Mouse (Mus musculus) MEL (cell line): ENCODE results near the gene Grm7. TPM values are rescaled to one million over a fixed set of nuclear protein-coding genes. Genes with fewer than 3 reads are reported as not detected.

Experiments
- DNase-seq: peaks from one replicate; pipeline ENCODE4 v3.0.0; 2011; ENCODE audit warnings: low read depth, low spot score
- H3K27ac ChIP-seq: 2 replicates; pipeline ENCODE4 v1.5.1; 2012; ENCODE audit warnings: low read depth, mild to moderate bottlenecking, control low read depth, low read length, moderate library complexity; ENCODE audit not compliant: control insufficient read depth
- H3K27me3 ChIP-seq, 2 experiments: fragments of 150-350 bp in 1 of 2; sonication (generic) in 1 of 2; 2 replicates each; pipeline ENCODE4 v1.6.1; 2012; ENCODE audit warnings: low read length in 2 of 2, mild to moderate bottlenecking in 2 of 2, improper control_type of control experiment in 1 of 2, moderate library complexity in 1 of 2; ENCODE audit not compliant: insufficient read depth in 2 of 2, control insufficient read depth in 1 of 2
- H3K36me3 ChIP-seq, 2 experiments: 2 replicates each; pipeline ENCODE4 v1.6.1; 2012 to 2014; ENCODE audit warnings: low read length in 2 of 2, improper control_type of control experiment in 1 of 2, inconsistent platforms in 1 of 2, mild to moderate bottlenecking in 1 of 2; ENCODE audit not compliant: insufficient read depth in 2 of 2, control insufficient read depth in 1 of 2
- H3K4me1 ChIP-seq, 2 experiments: fragments of 150-350 bp in 1 of 2; sonication (generic) in 1 of 2; 2 replicates each; pipeline ENCODE4 v1.6.1; 2012; ENCODE audit warnings: low read length in 2 of 2, improper control_type of control experiment in 1 of 2, mild to moderate bottlenecking in 1 of 2; ENCODE audit not compliant: insufficient read depth in 2 of 2, control insufficient read depth in 1 of 2
- H3K4me3 ChIP-seq, 2 experiments: fragments of 150-350 bp in 1 of 2; sonication (generic) in 1 of 2; 2 replicates each; pipeline ENCODE4 v1.5.1; 2012; ENCODE audit warnings: low read depth in 2 of 2, low read length in 2 of 2, mild to moderate bottlenecking in 2 of 2, moderate library complexity in 2 of 2, control low read depth in 1 of 2, improper control_type of control experiment in 1 of 2; ENCODE audit not compliant: control insufficient read depth in 1 of 2, insufficient read depth in 1 of 2
- H3K79me2 ChIP-seq: 2 replicates; pipeline ENCODE4 v1.6.1; 2012; ENCODE audit warnings: mild to moderate bottlenecking, low read length, moderate library complexity; ENCODE audit not compliant: control insufficient read depth, poor library complexity, insufficient read depth
- H3K9ac ChIP-seq: 2 replicates; pipeline ENCODE4 v1.6.1; 2012; ENCODE audit warnings: low read depth, mild to moderate bottlenecking, control low read depth, low read length, moderate library complexity; ENCODE audit not compliant: control insufficient read depth, poor library complexity, severe bottlenecking
- H3K9me3 ChIP-seq: fragments of 150-350 bp; sonication (generic); replicated peaks from 2 replicates; pipeline ENCODE4 v1.6.1; 2012; ENCODE audit warnings: mild to moderate bottlenecking, low read length, improper control_type of control experiment, moderate library complexity; ENCODE audit not compliant: insufficient read depth
- BHLHE40 ChIP-seq: IDR thresholded peaks from 2 replicates; pipeline ENCODE4 v1.6.1; 2012; ENCODE audit warnings: low read depth, mild to moderate bottlenecking, inconsistent platforms, low read length, improper control_type of control experiment, borderline replicate concordance
- CHD1 ChIP-seq: IDR thresholded peaks from 2 replicates; pipeline ENCODE4 v1.6.1; 2012; ENCODE audit warnings: low read depth, mild to moderate bottlenecking, inconsistent platforms, low read length, improper control_type of control experiment
- CTCF ChIP-seq, 3 experiments: IDR thresholded peaks in 2 of 3; conservative IDR thresholded peaks in 1 of 3; 2 replicates each; pipeline ENCODE4 v1.5.1; 2011 to 2012; ENCODE audit warnings: low read length in 3 of 3, low read depth in 2 of 3, mild to moderate bottlenecking in 2 of 3, improper control_type of control experiment in 1 of 3, inconsistent platforms in 1 of 3, mixed read lengths in 1 of 3, moderate library complexity in 1 of 3; ENCODE audit not compliant: control insufficient read depth in 1 of 3, insufficient read depth in 1 of 3, poor library complexity in 1 of 3, severe bottlenecking in 1 of 3
- E2F4 ChIP-seq: IDR thresholded peaks from 2 replicates; pipeline ENCODE4 v1.6.1; 2011; ENCODE audit warnings: low read depth, low read length, improper control_type of control experiment, borderline replicate concordance
- EP300 ChIP-seq, 2 experiments: IDR thresholded peaks; 2 replicates each; pipeline ENCODE4 v1.6.1; 2011; ENCODE audit warnings: improper control_type of control experiment in 2 of 2, low read length in 2 of 2, low read depth in 1 of 2, mild to moderate bottlenecking in 1 of 2
- ETS1 ChIP-seq: IDR thresholded peaks from 2 replicates; pipeline ENCODE4 v1.6.1; 2012; ENCODE audit warnings: low read depth, mild to moderate bottlenecking, inconsistent platforms, low read length, improper control_type of control experiment, moderate library complexity
- GABPA ChIP-seq: IDR thresholded peaks from 2 replicates; pipeline ENCODE4 v1.6.1; 2012; ENCODE audit warnings: low read depth, mild to moderate bottlenecking, inconsistent platforms, low read length, improper control_type of control experiment, moderate library complexity
- GATA1 ChIP-seq: IDR thresholded peaks from 2 replicates; pipeline ENCODE4 v1.6.1; 2011; ENCODE audit warnings: low read depth, low read length, improper control_type of control experiment
- HCFC1 ChIP-seq: IDR thresholded peaks from 2 replicates; pipeline ENCODE4 v1.6.1; 2012; ENCODE audit warnings: low read depth, mild to moderate bottlenecking, inconsistent platforms, low read length, improper control_type of control experiment, moderate library complexity
- JUND ChIP-seq: IDR thresholded peaks from 2 replicates; pipeline ENCODE4 v1.6.1; 2011; ENCODE audit warnings: low read depth, mild to moderate bottlenecking, improper control_type of control experiment, low read length
- KAT2A ChIP-seq: conservative IDR thresholded peaks from 2 replicates; pipeline ENCODE4 v1.6.1; 2012; ENCODE audit warnings: low read depth, low read length, improper control_type of control experiment, inconsistent platforms
- MAFK ChIP-seq: IDR thresholded peaks from 2 replicates; pipeline ENCODE4 v1.6.1; 2011; ENCODE audit warnings: low read depth, mild to moderate bottlenecking, low read length, improper control_type of control experiment, borderline replicate concordance
- MAX ChIP-seq: IDR thresholded peaks from 2 replicates; pipeline ENCODE4 v1.6.1; 2011; ENCODE audit warnings: low read length, improper control_type of control experiment
- MYB ChIP-seq: IDR thresholded peaks from 2 replicates; pipeline ENCODE4 v1.6.1; 2011; ENCODE audit warnings: mild to moderate bottlenecking, low read depth, low read length, improper control_type of control experiment
- NELFE ChIP-seq: IDR thresholded peaks from 2 replicates; pipeline ENCODE4 v1.6.1; 2011; ENCODE audit warnings: low read depth, low read length, improper control_type of control experiment
- NRF1 ChIP-seq: IDR thresholded peaks from 2 replicates; pipeline ENCODE4 v1.6.1; 2014; ENCODE audit warnings: low read depth, mild to moderate bottlenecking, inconsistent platforms, low read length, improper control_type of control experiment, moderate library complexity; ENCODE audit not compliant: poor library complexity, insufficient read depth, severe bottlenecking
- POLR2A ChIP-seq, 2 experiments: IDR thresholded peaks; 2 replicates each; pipeline ENCODE4 v1.6.1; 2011 to 2012; ENCODE audit warnings: low read length in 2 of 2, mild to moderate bottlenecking in 2 of 2, control low read depth in 1 of 2, improper control_type of control experiment in 1 of 2, low read depth in 1 of 2, moderate library complexity in 1 of 2; ENCODE audit not compliant: control insufficient read depth in 1 of 2, insufficient read depth in 1 of 2, poor library complexity in 1 of 2
- POLR2AphosphoS2 ChIP-seq: IDR thresholded peaks from 2 replicates; pipeline ENCODE4 v1.6.1; 2011; ENCODE audit warnings: low read length, improper control_type of control experiment
- RCOR1 ChIP-seq: IDR thresholded peaks from 2 replicates; pipeline ENCODE4 v1.6.1; 2012; ENCODE audit warnings: low read depth, mild to moderate bottlenecking, inconsistent platforms, low read length, improper control_type of control experiment
- SIN3A ChIP-seq: IDR thresholded peaks from 2 replicates; pipeline ENCODE4 v1.6.1; 2012; ENCODE audit warnings: low read length, improper control_type of control experiment, inconsistent platforms
- SMC3 ChIP-seq: IDR thresholded peaks from 2 replicates; pipeline ENCODE4 v1.6.1; 2011; ENCODE audit warnings: low read depth, low read length, improper control_type of control experiment
- TAL1 ChIP-seq: IDR thresholded peaks from 2 replicates; pipeline ENCODE4 v1.6.1; 2012; ENCODE audit warnings: mild to moderate bottlenecking, inconsistent platforms, low read length, moderate library complexity, mixed read lengths
- TBP ChIP-seq: IDR thresholded peaks from 2 replicates; pipeline ENCODE4 v1.8.0; 2011; ENCODE audit warnings: low read depth, low read length, improper control_type of control experiment
- USF2 ChIP-seq, 2 experiments: IDR thresholded peaks; 2 replicates each; pipeline ENCODE4 v1.6.1; 2011 to 2012; ENCODE audit warnings: improper control_type of control experiment in 2 of 2, low read length in 2 of 2, borderline replicate concordance in 1 of 2, inconsistent platforms in 1 of 2, low read depth in 1 of 2, mild to moderate bottlenecking in 1 of 2; ENCODE audit not compliant: insufficient read depth in 1 of 2
- ZC3H11A ChIP-seq: IDR thresholded peaks from 2 replicates; pipeline ENCODE4 v1.6.1; 2012; ENCODE audit warnings: low read depth, mild to moderate bottlenecking, inconsistent platforms, low read length, improper control_type of control experiment
- polyA plus RNA-seq, 2 experiments: library from polyadenylated mRNA; stranded (reverse) in 1 of 2; unstranded in 1 of 2; fragments of >175 nt in 1 of 2; fragments of >200 nt in 1 of 2; gene quantifications; 2 replicates each; pipeline versions ENCODE4 v1.2.1 to v1.2.4; 2012; ENCODE audit warnings: low replicate concordance in 2 of 2, low read depth in 1 of 2; ENCODE audit not compliant: insufficient read length in 2 of 2, insufficient read depth in 1 of 2, missing spikeins in 1 of 2
- total RNA-seq: library from RNA; depleted of rRNA; stranded (reverse); fragments of 300-350 nt; gene quantifications from 2 replicates; pipeline ENCODE4 v1.2.3, GENCODE M21; 2012

The Grm7 gene
- total and polyA plus RNA-seq, 3 experiments: not detected

DNA sequence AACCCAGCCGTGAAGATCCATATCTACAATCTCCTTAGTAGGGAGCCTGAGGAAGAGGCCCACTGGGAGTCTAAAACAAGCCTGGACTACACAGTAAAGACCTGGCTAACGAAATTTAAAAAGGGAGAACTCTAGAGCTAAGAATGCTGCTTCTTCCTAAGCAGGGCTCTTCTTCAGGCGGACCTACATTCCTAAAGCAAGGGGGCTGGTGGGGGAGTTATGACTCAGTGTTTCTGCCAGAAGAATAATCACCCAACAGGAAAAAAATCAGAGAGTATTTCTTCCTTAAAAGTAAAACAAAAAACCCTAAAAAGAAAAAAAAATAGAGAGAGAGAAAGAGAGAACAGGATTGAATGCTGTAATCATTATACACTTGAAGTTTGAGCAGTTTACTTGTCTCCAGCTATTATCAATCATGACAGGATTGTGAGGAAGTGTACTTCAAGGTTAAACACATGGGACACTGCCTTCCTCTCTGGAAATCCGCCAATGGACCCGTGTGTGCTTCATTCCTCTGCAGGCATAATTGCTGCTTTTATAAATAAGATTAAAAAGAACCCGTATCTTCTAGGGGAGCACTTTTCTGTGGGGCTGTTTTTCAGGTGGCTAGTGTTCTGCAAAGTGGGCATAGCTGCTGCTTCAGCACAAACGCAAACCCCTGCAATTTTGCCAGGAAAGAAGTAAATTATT lies 98.7 kb downstream of the Grm7 start:
- Histone ChIP-seq H3K27me3 (no peaks in the 10 kb centered on the region), H3K9me3 (no peaks in the 10 kb centered on the region), H3K4me3 (no peak overlapping the region)
- no peak for TF ChIP-seq CTCF (IDR thresholded peaks at IDR 0.05 in 2 of 3, conservative IDR thresholded peaks at IDR 0.05 in 1 of 3; ENCODE audit: control insufficient read depth in 1 of 3, insufficient read depth in 1 of 3, low read depth in 2 of 3, low read length in 3 of 3, poor library complexity in 1 of 3, severe bottlenecking in 1 of 3)
- TF ChIP-seq, all 39 proteins: peak for 0
- H3K9ac ChIP-seq: no peak overlapping the region
- H3K36me3 ChIP-seq: no peaks in the 10 kb centered on the region
- H3K27ac ChIP-seq: no peak overlapping the region
- no peak for DNase-seq
- H3K79me2 ChIP-seq: no peaks in the 10 kb centered on the region
- no peaks in the 10 kb centered on the region for H3K4me1 ChIP-seq

DNA sequence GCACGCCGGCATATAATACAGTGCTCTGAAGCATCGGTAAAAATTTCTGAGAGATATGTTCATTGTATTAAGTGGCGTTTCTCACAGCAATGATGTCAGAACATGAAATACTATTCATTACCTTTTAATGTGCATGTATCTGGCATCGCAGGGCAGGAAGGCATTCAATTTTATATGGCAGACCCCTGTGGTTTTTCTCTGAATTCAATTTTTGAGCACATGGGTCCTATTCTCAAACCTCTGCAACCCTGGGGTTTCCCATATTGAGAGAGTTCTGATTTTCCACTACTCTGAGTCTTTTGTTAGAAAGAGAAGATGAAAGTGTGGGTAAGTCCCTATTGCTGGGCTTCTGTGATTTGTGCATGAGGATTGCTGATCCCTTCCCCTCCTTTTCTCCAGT lies 110.5 kb downstream of the Grm7 start:
- no peaks in the 10 kb centered on the region for H3K36me3 ChIP-seq
- DNase-seq: no peak

DNA sequence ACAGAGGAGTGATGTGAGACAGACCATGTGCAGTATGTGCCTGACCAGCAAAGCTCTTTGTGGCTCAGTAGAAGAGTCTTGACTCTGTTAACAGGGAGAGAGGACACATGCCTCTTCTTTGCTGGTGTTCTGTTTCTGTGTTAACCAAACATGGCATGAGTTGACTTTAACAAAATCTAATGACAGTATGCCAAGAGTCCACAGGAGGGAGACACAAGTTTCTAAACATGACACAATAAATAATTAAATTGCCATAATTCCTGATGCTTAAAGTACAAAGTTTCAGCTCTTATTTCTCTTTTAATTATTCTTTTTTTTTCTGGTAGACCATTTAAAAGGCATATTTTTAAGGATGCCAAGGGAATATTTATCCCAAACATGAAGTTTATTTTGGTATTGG lies 124.2 kb downstream of the Grm7 start:
- no peak overlapping the region for H3K9ac ChIP-seq

More for the DNA sequence above, 110.5 kb downstream of the Grm7 start:
- no peak for TF ChIP-seq RCOR1
- TF ChIP-seq POLR2A (IDR thresholded peaks at IDR 0.05; ENCODE audit: control insufficient read depth in 1 of 2, insufficient read depth in 1 of 2, low read depth in 1 of 2, low read length in 2 of 2, poor library complexity in 1 of 2): no peak
- no peak for TF ChIP-seq CHD1
- no peak for TF ChIP-seq NRF1
- TF ChIP-seq SIN3A: no peak
- no peak for TF ChIP-seq NELFE
- TF ChIP-seq SMC3: no peak
- no peak for TF ChIP-seq JUND
- no peak for TF ChIP-seq HCFC1
- no peak for TF ChIP-seq EP300 (IDR thresholded peaks at IDR 0.05; ENCODE audit: low read depth in 1 of 2, low read length in 2 of 2)
- no peak for TF ChIP-seq MYB
- no peak for TF ChIP-seq GABPA
- TF ChIP-seq MAX: no peak
- no peaks in the 10 kb centered on the region for H3K79me2 ChIP-seq
- no peak overlapping the region for H3K9ac ChIP-seq
- H3K27ac ChIP-seq: no peak overlapping the region
- H3K4me3 ChIP-seq: no peak overlapping the region
- H3K4me1 ChIP-seq: no peaks in the 10 kb centered on the region
- no peaks in the 10 kb centered on the region for H3K27me3 ChIP-seq
- no peaks in the 10 kb centered on the region for H3K9me3 ChIP-seq

More for the DNA sequence above, 124.2 kb downstream of the Grm7 start:
- Histone ChIP-seq H3K79me2 (no peaks in the 10 kb centered on the region), H3K4me3 (no peak overlapping the region), H3K36me3 (no peaks in the 10 kb centered on the region), H3K9me3 (no peaks in the 10 kb centered on the region), H3K27me3 (no peaks in the 10 kb centered on the region), H3K4me1 (no peaks in the 10 kb centered on the region), H3K27ac (no peak overlapping the region)
- DNase-seq: no peak
- TF ChIP-seq GABPA (no peak), SIN3A (no peak), E2F4 (no peak), TBP (no peak), POLR2AphosphoS2 (no peak), USF2 (IDR thresholded peaks at IDR 0.05; ENCODE audit: borderline replicate concordance in 1 of 2, insufficient read depth in 1 of 2, low read depth in 1 of 2, low read length in 2 of 2) (no peak), SMC3 (no peak), CHD1 (no peak), NRF1 (no peak), POLR2A (IDR thresholded peaks at IDR 0.05; ENCODE audit: control insufficient read depth in 1 of 2, insufficient read depth in 1 of 2, low read depth in 1 of 2, low read length in 2 of 2, poor library complexity in 1 of 2) (no peak), MAFK (no peak), GATA1 (no peak), KAT2A (no peak), MYB (no peak), ETS1 (no peak), TAL1 (no peak), MAX (no peak), HCFC1 (no peak), BHLHE40 (no peak), ZC3H11A (no peak)
